11 mouse cellular contexts compared by ENCODE assay signal in genomic region chr7:122034348-122034747, GRCm38 (mm10). TPM values are rescaled to one million over a fixed set of nuclear protein-coding genes. Genes with fewer than 3 reads are reported as not detected.
DNase-seq lines count a peak whose midpoint lies in the region; ATAC-seq lines count a peak whose summit lies in the region.
"Had no signal": no experiment of that assay in that cellular context is flagged by ENCODE, and none has a peak within 500 bp of the region (broad histone marks: within the 10 kb centered on the region; RNA-seq: fewer than 3 reads in every experiment).

No protein-coding gene starts in this region.

- peak; percentile 59; the same call in 1 of the 2 replicates for ATAC-seq in frontal cortex, adult (ENCODE audit: low TSS enrichment)
- ATAC-seq in hematopoietic stem cell, adult 5-6 weeks (replicated peaks in 1 of 2; ENCODE audit: insufficient read depth in 1 of 2, low FRiP score in 2 of 2, low TSS enrichment in 1 of 2, low read depth in 1 of 2, poor library complexity in 2 of 2, severe bottlenecking in 2 of 2) = peak; percentile 66 to 69
- ATAC-seq: midbrain, embryonic 13.5 days had no signal

- DNase-seq in frontal cortex, postnatal 25 days (ENCODE audit: low spot score in 2 of 2) = no peak
- peak; percentile 56 for DNase-seq in kidney, postnatal 10 days
- DNase-seq in kidney, adult 8-10 months = no peak
- peak; percentile 52 for DNase-seq in 416B (ENCODE audit: low read depth)
- no peak for DNase-seq in spleen, postnatal 4 days (ENCODE audit: low spot score in 2 of 2)
- DNase-seq in ovary, postnatal 36 days (ENCODE audit: low spot score) = no peak
- DNase-seq: cerebellum, postnatal 25 days; layer of hippocampus, adult 9-11 months had no signal

RNA-seq across cellular contexts. Expression of gene Gga2, which starts 13.3 kb away (rescaled TPM):
- total RNA-seq in hematopoietic stem cell, adult 5-6 weeks (2017) = 11.3 and 14.0 TPM in 2 replicates

RNA-seq across cellular contexts. Expression of gene Ubfd1, which starts 32.6 kb away (rescaled TPM):
- total RNA-seq in hematopoietic stem cell, adult 5-6 weeks (2017) = 33.9 and 39.3 TPM in 2 replicates

RNA-seq across cellular contexts. Expression of gene Ears2, which starts 32.7 kb away (rescaled TPM):
- total RNA-seq in hematopoietic stem cell, adult 5-6 weeks (2017) = 5.7 and 7.1 TPM in 2 replicates

RNA-seq across cellular contexts. Expression of gene Cog7, which starts 52.8 kb away (rescaled TPM):
- 12.8 and 14.7 TPM in 2 replicates for total RNA-seq in hematopoietic stem cell, adult 5-6 weeks (2017)

Comparison
In these comparisons a context has a peak if more than half of its experiments do, and no peak if none do; other contexts are left out.
1. DNase-seq: peak in kidney, postnatal 10 days (single experiment) and 416B (single experiment); none in frontal cortex, postnatal 25 days (0 of 2), kidney, adult 8-10 months (0 of 2), spleen, postnatal 4 days (0 of 2) and ovary, postnatal 36 days (single experiment).